Mouse (Mus musculus) thymus, postnatal 0 days (tissue): Measurements from ENCODE around the gene Smim24. TPM values are rescaled to one million over a fixed set of nuclear protein-coding genes. Genes with fewer than 3 reads are reported as not detected.

Experiments used
- DNase-seq: peaks from one replicate; pipeline ENCODE4 v3.0.0-alpha.2; 2015; ENCODE audit warnings: low spot score
- microRNA-seq: library from miRNA; unstranded; fragments of <30 nt; microRNA quantifications from one replicate; pipeline ENCODE4, GENCODE M21; 2016; ENCODE audit warnings: borderline number of aligned reads
- polyA plus RNA-seq: library from polyadenylated mRNA; unstranded; fragments of >200 nt; fragmentation: Nextera tagmentation; extraction: Ambion mirVana; gene quantifications from 2 replicates; pipeline ENCODE4 v1.2.1, GENCODE M21; 2015

Smim24 gene
- polyA plus RNA-seq, 1 experiment from 2014 or later: 12.5 TPM

- peak; percentile 93 for DNase-seq
These were observed 40.0 kb downstream of the Smim24 start for GRCm38 (mm10) chr10:81432868-81433262.

GRCm38 (mm10) chr10:81433541-81434289, 40.9 kb downstream of the Smim24 start:
- DNase-seq: peak; percentile 32

- DNase-seq: peak; percentile 37
These were observed 41.8 kb downstream of the Smim24 start for GRCm38 (mm10) chr10:81434361-81435263.

- DNase-seq: no peak
These were observed 42.6 kb downstream of the Smim24 start for GRCm38 (mm10) chr10:81435436-81435835.

GRCm38 (mm10) chr10:81441019-81441418, 48.2 kb downstream of the Smim24 start:
- DNase-seq: no peak

Small RNA genes within 50 kb of the gene (microRNA-seq; reads per million reads assigned to microRNA genes)
- gene Mir1191b: not detected
- not detected for gene Mir6913

Other genes starting within 250 kb of the Smim24 start
- gene Pias4, start 225.1 kb upstream of the Smim24 start, polyA plus RNA-seq: 37.3 and 39.0 TPM in 2 replicates
- gene Eef2, start 216.4 kb upstream of the Smim24 start, polyA plus RNA-seq: 612 and 638 TPM in 2 replicates
- gene Dapk3, start 210.0 kb upstream of the Smim24 start, polyA plus RNA-seq: 47.8 and 54.1 TPM in 2 replicates
- gene 4930442H23Rik, start 209.2 kb upstream of the Smim24 start, polyA plus RNA-seq: not detected in 2 replicates
- gene Nmrk2, start 191.0 kb upstream of the Smim24 start, polyA plus RNA-seq: 0.08 TPM in 1 of 2 replicates, not detected in the other
- gene Atcay, start 162.2 kb upstream of the Smim24 start, polyA plus RNA-seq: 0.62 and 0.70 TPM in 2 replicates
- 0.81 and 1.7 TPM in 2 replicates for gene Zfr2, start 159.9 kb upstream of the Smim24 start, polyA plus RNA-seq
- gene Matk, start 140.1 kb upstream of the Smim24 start, polyA plus RNA-seq: 17.7 and 19.3 TPM in 2 replicates
- gene Mrpl54, start 126.1 kb upstream of the Smim24 start, polyA plus RNA-seq: 216 and 225 TPM in 2 replicates
- 34.8 and 38.7 TPM in 2 replicates for gene Apba3, start 126.1 kb upstream of the Smim24 start, polyA plus RNA-seq
- 7.8 and 9.3 TPM in 2 replicates for gene Tjp3, start 101.5 kb upstream of the Smim24 start, polyA plus RNA-seq
- 36.9 and 38.6 TPM in 2 replicates for gene Pip5k1c, start 100.1 kb upstream of the Smim24 start, polyA plus RNA-seq
- gene Cactin, start 71.9 kb upstream of the Smim24 start, polyA plus RNA-seq: 41.3 and 45.8 TPM in 2 replicates
- 97.5 and 103 TPM in 2 replicates for gene Tbxa2r, start 64.3 kb upstream of the Smim24 start, polyA plus RNA-seq
- 0.14 and 0.16 TPM in 2 replicates for gene Gipc3, start 49.8 kb upstream of the Smim24 start, polyA plus RNA-seq
- gene Hmg20b, start 42.6 kb upstream of the Smim24 start, polyA plus RNA-seq: 88.5 and 100 TPM in 2 replicates
- 36.3 and 38.1 TPM in 2 replicates for gene Mfsd12, start 35.6 kb upstream of the Smim24 start, polyA plus RNA-seq
- gene 4930404N11Rik, start 27.2 kb upstream of the Smim24 start, polyA plus RNA-seq: 1.7 and 3.0 TPM in 2 replicates
- gene Fzr1, start 14.5 kb upstream of the Smim24 start, polyA plus RNA-seq: 87.1 and 96.9 TPM in 2 replicates
- gene Dohh, start 8.6 kb upstream of the Smim24 start, polyA plus RNA-seq: 71.3 and 78.7 TPM in 2 replicates
- gene Gm48551, start 8.6 kb upstream of the Smim24 start, polyA plus RNA-seq: 2.3 TPM in 2 replicates
- 0.72 and 1.5 TPM in 2 replicates for gene Gm48552, start 4.0 kb upstream of the Smim24 start, polyA plus RNA-seq
- gene Nfic, start 62.6 kb downstream of the Smim24 start, polyA plus RNA-seq: 21.5 and 21.9 TPM in 2 replicates
- 0.04 and 0.25 TPM in 2 replicates for gene Celf5, start 89.7 kb downstream of the Smim24 start, polyA plus RNA-seq
- gene Ncln, start 103.3 kb downstream of the Smim24 start, polyA plus RNA-seq: 39.4 and 45.5 TPM in 2 replicates
- gene S1pr4, start 107.1 kb downstream of the Smim24 start, polyA plus RNA-seq: 22.2 and 25.6 TPM in 2 replicates
- 3.5 TPM in 2 replicates for gene Gna15, start 131.2 kb downstream of the Smim24 start, polyA plus RNA-seq
- 28.5 and 30.0 TPM in 2 replicates for gene Gna11, start 152.1 kb downstream of the Smim24 start, polyA plus RNA-seq
- 683 and 740 TPM in 2 replicates for gene Aes, start 166.4 kb downstream of the Smim24 start, polyA plus RNA-seq
- 2.4 and 2.9 TPM in 2 replicates for gene Tle2, start 181.5 kb downstream of the Smim24 start, polyA plus RNA-seq
- 3.7 and 4.8 TPM in 2 replicates for gene Tle6, start 208.0 kb downstream of the Smim24 start, polyA plus RNA-seq
- gene BC025920, start 213.2 kb downstream of the Smim24 start, polyA plus RNA-seq: 0.85 and 0.98 TPM in 2 replicates
- gene Sirt6, start 234.7 kb downstream of the Smim24 start, polyA plus RNA-seq: 26.7 and 31.3 TPM in 2 replicates
- 2.2 and 2.3 TPM in 2 replicates for gene Ankrd24, start 235.5 kb downstream of the Smim24 start, polyA plus RNA-seq